Mouse (Mus musculus): ENCODE data around the gene Cdk13. TPM values are rescaled to one million over a fixed set of nuclear protein-coding genes. Genes with fewer than 3 reads are reported as not detected.

Gene Cdk13
- total and polyA plus RNA-seq, 2 experiments from 2014 or later: 10.9 to 101 TPM

GRCm38 (mm10) chr13:17700090-17700715, 104.7 kb downstream of the Cdk13 start:
- ATAC-seq (ENCODE audit: low FRiP score): no peak
- Histone ChIP-seq H3K36me3 (ENCODE audit: insufficient read depth, low read length) (no peaks in the 10 kb centered on the region), H3K9ac (replicated peaks; ENCODE audit: low read length, poor library complexity, severe bottlenecking) (no peak overlapping the region), H3K27ac (ENCODE audit: low read depth, low read length) (no peak overlapping the region), H3K27me3 (ENCODE audit: insufficient read depth, low read length) (no peaks in the 10 kb centered on the region), H3K4me1 (ENCODE audit: insufficient read depth, low read length) (no peaks in the 10 kb centered on the region), H3K4me3 (ENCODE audit: low read depth, low read length) (no peak overlapping the region), H3K4me2 (ENCODE audit: low read depth, low read length, poor library complexity, severe bottlenecking) (no peak overlapping the region), H3K9me3 (ENCODE audit: low read length) (no peaks in the 10 kb centered on the region)
- no peak for TF ChIP-seq CTCF (IDR thresholded peaks at IDR 0.05)
- no peak for DNase-seq (ENCODE audit: low spot score)
- WGBS: 66% methylated on average over 3 of the region's 3 CpGs

GRCm38 (mm10) chr13:17695898-17696580, 108.9 kb downstream of the Cdk13 start:
- Histone ChIP-seq H3K4me2 (ENCODE audit: low read depth, low read length, poor library complexity, severe bottlenecking) (peak overlapping the region; percentile 80), H3K36me3 (ENCODE audit: insufficient read depth, low read length) (no peaks in the 10 kb centered on the region), H3K27me3 (ENCODE audit: insufficient read depth, low read length) (no peaks in the 10 kb centered on the region), H3K4me3 (ENCODE audit: low read depth, low read length) (peak overlapping the region; percentile 77), H3K27ac (ENCODE audit: low read depth, low read length) (peak overlapping the region; percentile 91; the same call in 1 of the 2 replicates), H3K4me1 (ENCODE audit: insufficient read depth, low read length) (no peaks in the 10 kb centered on the region), H3K9ac (replicated peaks; ENCODE audit: low read length, poor library complexity, severe bottlenecking) (peak overlapping the region; percentile 87), H3K9me3 (ENCODE audit: low read length) (no peaks in the 10 kb centered on the region)
- DNase-seq (ENCODE audit: low spot score) (peak; percentile 3), ATAC-seq (ENCODE audit: low FRiP score) (no peak)
- no peak for TF ChIP-seq CTCF (IDR thresholded peaks at IDR 0.05)
- 14% methylated on average over 7 of the region's 7 CpGs for WGBS

GRCm38 (mm10) chr13:17694911-17695699, 109.8 kb downstream of the Cdk13 start, which contains the start of the genes Mplkip and Sugct:
TSS of gene Mplkip (plus strand) at chr13:17695192.
TSS of gene Sugct (minus strand) at chr13:17695553.
- ATAC-seq (ENCODE audit: low FRiP score): peak; percentile 99
- H3K36me3 ChIP-seq (ENCODE audit: insufficient read depth, low read length): no peaks in the 10 kb centered on the region
- H3K9me3 ChIP-seq (ENCODE audit: low read length): no peaks in the 10 kb centered on the region
- H3K27me3 ChIP-seq (ENCODE audit: insufficient read depth, low read length): no peaks in the 10 kb centered on the region
- WGBS: under 1% methylated on average over 63 of the region's 66 CpGs
- peak within 1 kb of the TSS; percentile 91 for H3K27ac ChIP-seq (ENCODE audit: low read depth, low read length)
- H3K4me3 ChIP-seq (ENCODE audit: low read depth, low read length): peak within 1 kb of the TSS; percentile 77
- DNase-seq (ENCODE audit: low spot score): peak; percentile 100
- peak within 1 kb of the TSS; percentile 87 for H3K9ac ChIP-seq (replicated peaks; ENCODE audit: low read length, poor library complexity, severe bottlenecking)
- no peaks in the 10 kb centered on the region for H3K4me1 ChIP-seq (ENCODE audit: insufficient read depth, low read length)
- TF ChIP-seq CTCF (IDR thresholded peaks at IDR 0.05): no peak
- peak within 1 kb of the TSS; percentile 80 for H3K4me2 ChIP-seq (ENCODE audit: low read depth, low read length, poor library complexity, severe bottlenecking)

GRCm38 (mm10) chr13:17694414-17694813, 110.5 kb downstream of the Cdk13 start:
- peak overlapping the region; percentile 91; the same call in 1 of the 2 replicates for H3K27ac ChIP-seq (ENCODE audit: low read depth, low read length)
- no peaks in the 10 kb centered on the region for H3K27me3 ChIP-seq (ENCODE audit: insufficient read depth, low read length)
- H3K9me3 ChIP-seq (ENCODE audit: low read length): no peaks in the 10 kb centered on the region
- H3K9ac ChIP-seq (replicated peaks; ENCODE audit: low read length, poor library complexity, severe bottlenecking): peak overlapping the region; percentile 87
- H3K4me2 ChIP-seq (ENCODE audit: low read depth, low read length, poor library complexity, severe bottlenecking): peak overlapping the region; percentile 80
- no peak for TF ChIP-seq CTCF (IDR thresholded peaks at IDR 0.05)
- ATAC-seq (ENCODE audit: low FRiP score): peak; percentile 66
- no peaks in the 10 kb centered on the region for H3K4me1 ChIP-seq (ENCODE audit: insufficient read depth, low read length)
- WGBS: under 1% methylated on average over 20 of the region's 25 CpGs
- H3K36me3 ChIP-seq (ENCODE audit: insufficient read depth, low read length): no peaks in the 10 kb centered on the region
- peak overlapping the region; percentile 77 for H3K4me3 ChIP-seq (ENCODE audit: low read depth, low read length)
- peak; percentile 42 for DNase-seq (ENCODE audit: low spot score)

GRCm38 (mm10) chr13:17693816-17694215, 111.1 kb downstream of the Cdk13 start:
- no peaks in the 10 kb centered on the region for H3K9me3 ChIP-seq (ENCODE audit: low read length)
- ATAC-seq (ENCODE audit: low FRiP score): no peak
- H3K36me3 ChIP-seq (ENCODE audit: insufficient read depth, low read length): no peaks in the 10 kb centered on the region
- TF ChIP-seq CTCF (IDR thresholded peaks at IDR 0.05): no peak
- H3K27ac ChIP-seq (ENCODE audit: low read depth, low read length): no peak overlapping the region
- peak; percentile 3 for DNase-seq (ENCODE audit: low spot score)
- H3K27me3 ChIP-seq (ENCODE audit: insufficient read depth, low read length): no peaks in the 10 kb centered on the region
- WGBS: 69% methylated on average over 5 of the region's 5 CpGs
- H3K4me1 ChIP-seq (ENCODE audit: insufficient read depth, low read length): no peaks in the 10 kb centered on the region
- H3K4me2 ChIP-seq (ENCODE audit: low read depth, low read length, poor library complexity, severe bottlenecking): peak overlapping the region; percentile 80; the same call in 1 of the 2 replicates
- no peak overlapping the region for H3K9ac ChIP-seq (replicated peaks; ENCODE audit: low read length, poor library complexity, severe bottlenecking)
- H3K4me3 ChIP-seq (ENCODE audit: low read depth, low read length): peak overlapping the region; percentile 77; the same call in 1 of the 2 replicates

Measured in midbrain, postnatal 0 days (tissue).